Mouse (Mus musculus) layer of hippocampus, postnatal 14 days (tissue): ENCODE measurements at regions not wholly inside any gene's neighbourhood (a gene's known extent, or its start where the extent isn't known, plus 50 kb on each side); places are given as distances from the start of the nearest gene placed in this dataset.

Experiments used
- DNase-seq, 2 experiments: peaks; one replicate each; pipeline ENCODE4 v3.0.0; 2021 to 2022; ENCODE audit warnings: low spot score in 2 of 2, mixed read lengths in 1 of 2

DNA sequence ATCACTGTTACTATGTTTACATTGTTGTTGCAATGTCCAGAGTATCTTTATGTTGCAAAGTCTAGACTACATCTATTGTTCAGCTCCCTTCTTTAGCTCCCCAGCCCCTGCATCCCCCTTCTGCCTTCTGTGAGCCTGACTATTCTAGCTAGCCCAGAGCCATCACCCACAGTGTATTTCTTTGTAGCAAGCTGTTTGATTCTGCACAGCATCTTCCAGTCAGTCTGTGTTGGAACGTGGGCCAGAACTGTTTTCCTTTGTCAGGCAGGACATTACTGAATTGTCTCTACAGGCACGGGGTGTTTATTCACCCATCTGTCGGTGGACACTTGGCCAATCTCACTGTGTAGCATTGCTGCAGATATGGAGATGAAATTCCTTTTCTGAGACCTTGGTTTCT lies 295.4 kb upstream of the Trpc7 start:
- peak; percentile 16 to 37 for DNase-seq

- no peak for DNase-seq
Observed at GRCm38 (mm10) chr13:57189246-57189645, 293.5 kb upstream of the Trpc7 start.

- DNase-seq = no peak
Observed at GRCm38 (mm10) chr13:57186168-57186567, 290.4 kb upstream of the Trpc7 start.

- no peak for DNase-seq
Observed at GRCm38 (mm10) chr13:57170180-57170579, 274.4 kb upstream of the Trpc7 start.

DNA sequence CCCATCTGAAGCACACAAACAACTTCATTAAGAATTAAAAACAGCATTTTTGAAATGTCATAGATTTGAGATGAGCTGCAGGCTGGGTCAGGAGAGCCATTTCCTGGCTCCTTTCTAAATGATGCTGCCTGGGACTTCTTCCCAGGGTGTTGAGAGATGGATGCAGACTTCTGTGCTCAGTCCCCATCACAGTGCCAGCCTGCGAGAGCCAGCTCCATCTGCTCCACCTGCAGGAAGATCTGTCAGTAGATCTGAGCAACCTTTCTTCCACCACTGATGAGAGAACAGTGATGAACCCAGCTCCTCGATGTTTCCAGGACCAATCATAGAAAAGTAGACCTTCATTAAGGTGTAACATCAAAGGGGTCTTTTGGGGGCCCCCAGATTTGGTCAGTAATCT lies 273.8 kb upstream of the Trpc7 start:
- no peak for DNase-seq

DNA sequence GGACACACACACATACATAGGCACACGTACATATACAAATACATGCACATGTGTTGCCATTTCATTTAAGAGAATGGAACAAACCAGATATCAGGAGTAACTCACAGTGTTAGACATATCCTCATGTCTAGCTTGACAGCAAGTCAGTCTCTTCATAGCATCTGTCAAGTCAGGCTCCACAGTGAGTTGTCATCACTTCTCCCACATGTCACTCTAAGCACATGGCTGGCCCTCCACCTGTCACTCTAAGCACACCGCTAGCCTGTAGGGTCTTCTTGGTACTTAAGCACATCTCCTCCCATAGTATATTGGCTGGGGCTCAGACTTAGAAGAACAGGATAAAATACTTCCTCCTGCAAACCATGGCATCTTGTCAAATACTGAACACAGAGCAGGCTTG lies 269.6 kb upstream of the Trpc7 start:
- no peak for DNase-seq

DNA sequence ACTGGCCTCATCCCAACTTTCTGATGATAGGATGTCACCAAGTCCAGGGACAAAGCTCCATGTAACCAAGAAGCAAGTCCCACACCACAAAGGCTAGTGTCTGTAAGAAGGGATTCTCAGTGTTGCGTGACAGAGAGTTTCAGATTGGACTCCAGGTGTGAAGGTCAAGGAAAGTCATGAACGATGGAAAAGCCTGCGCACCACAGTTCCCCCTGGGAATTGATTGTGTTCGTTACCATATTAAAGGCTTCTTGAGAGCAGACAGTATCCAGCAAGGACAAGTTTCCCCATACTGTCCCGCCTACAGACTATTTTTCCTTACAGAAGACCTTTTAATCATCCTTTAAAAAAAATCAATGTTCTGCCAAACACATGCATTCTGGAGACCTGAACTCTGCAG lies 257.0 kb upstream of the Trpc7 start:
- DNase-seq = no peak

DNA sequence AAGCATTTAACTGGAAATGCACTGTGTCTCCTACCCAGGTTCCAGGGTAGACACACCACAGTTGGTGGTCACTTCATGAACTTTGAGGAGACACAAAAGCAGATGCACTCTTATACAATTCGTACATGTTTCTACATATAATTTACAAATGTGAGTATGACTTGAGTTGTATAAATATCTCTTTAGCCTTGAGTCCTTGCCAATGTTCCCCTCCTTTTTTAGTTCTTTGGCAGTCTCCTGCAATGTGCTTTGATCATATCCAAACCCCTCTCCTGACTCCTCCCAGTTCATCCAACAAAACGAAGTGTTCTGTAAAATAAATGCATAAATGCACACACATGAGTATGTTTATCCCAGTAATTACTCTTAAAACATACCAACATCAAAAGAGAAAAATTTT lies 251.8 kb upstream of the Trpc7 start:
- no peak for DNase-seq

DNA sequence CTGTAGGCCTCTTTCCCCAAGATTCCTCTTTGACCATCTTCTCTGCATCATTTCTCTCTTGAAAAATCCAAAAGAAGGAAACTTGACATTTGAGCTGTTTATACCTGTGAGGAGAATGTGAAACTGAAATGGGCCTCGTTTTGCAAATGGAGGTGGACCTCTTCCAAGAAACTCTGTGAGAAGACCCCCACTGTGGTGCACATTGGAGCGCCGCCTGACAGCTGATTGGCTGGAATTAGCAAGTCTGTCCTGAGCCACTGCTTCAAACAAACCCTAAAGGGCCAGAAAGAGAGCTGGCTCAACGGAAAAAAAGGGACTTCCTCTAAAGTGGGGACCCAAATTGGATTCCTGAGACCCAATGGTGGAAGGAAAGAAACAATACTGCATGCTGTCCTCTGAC lies 250.9 kb upstream of the Trpc7 start:
- DNase-seq = no peak

DNA sequence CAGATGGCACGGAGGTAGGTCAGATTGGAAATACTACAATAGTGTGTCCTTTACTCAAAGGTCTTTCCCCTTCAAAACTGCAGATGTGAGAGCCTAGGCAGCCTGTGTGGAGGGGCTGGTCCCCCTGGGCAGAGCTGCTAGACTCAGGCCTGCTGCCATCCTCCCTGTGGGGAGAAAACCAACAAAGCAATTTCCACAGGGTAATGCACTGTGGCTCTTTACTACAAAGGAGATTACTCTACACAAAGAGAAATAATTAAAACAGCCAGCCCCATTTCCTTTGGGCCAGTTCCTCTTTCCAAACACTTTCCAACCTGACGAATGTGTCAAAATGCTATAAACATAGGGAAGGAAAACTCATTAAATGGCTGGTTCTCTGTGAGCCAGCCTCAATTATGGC lies 250.0 kb upstream of the Trpc7 start:
- no peak for DNase-seq

GRCm38 (mm10) chr13:57142851-57143250 lies 247.1 kb upstream of the Trpc7 start:
- DNase-seq = no peak

DNA sequence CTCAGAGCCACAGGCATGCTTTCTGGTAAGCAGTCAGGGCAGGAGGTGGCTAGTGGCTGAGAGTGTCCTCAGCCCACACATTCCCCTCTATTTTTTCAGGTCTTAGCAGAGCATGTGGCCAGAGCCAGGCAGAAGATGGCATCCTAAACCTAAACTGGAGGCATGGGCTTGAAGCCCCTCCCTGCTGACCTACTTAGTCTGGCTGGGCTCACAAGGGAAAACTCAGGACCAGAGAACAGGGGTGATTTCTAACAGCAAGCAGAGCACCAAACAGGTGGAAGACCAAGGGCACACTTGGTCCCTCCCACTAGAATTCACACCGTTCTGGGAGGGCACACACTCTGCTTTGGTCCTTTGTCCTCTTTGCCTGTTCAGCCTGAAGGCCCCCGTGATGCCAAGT lies 246.6 kb upstream of the Trpc7 start:
- DNase-seq = no peak

DNA sequence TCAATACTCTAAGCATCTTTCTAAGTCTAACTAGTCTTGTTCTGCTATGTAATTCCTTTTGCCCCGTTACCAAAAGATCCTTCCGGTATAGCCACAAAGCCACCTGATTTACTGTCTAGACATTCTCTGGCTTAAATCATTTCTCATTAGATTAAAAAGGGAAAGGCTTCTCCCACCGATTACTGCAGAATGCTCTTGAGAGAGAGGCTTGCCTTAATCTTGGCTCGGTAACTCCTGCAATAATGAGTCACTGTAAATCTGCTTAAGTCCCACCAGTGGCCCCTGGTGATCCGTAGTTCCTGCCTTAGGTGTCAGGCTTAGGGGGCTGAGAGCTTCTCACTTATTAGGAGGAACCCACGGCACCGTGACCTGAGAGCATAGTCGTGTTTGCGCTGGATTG lies 220.1 kb upstream of the Trpc7 start:
- no peak for DNase-seq

DNA sequence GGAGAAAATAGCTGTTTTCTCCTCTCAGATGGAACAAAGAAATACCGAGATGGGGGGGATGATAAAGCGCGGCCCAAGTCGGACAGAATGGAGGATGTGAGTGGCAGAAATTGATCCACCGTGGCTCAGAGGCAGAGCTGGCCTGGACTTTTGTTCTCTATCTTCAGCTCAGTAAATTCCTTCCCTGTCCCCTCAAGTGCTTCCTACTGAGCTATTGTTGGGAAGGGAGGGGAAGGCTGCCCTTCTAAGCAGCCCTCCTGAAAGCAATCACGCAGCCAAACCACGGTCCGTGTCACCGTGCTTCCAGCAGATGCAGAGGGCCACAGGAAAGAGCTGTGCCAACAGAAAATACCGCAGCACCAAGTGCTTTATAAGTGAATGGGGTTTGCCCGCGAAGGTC lies 212.2 kb upstream of the Trpc7 start:
- no peak for DNase-seq

GRCm38 (mm10) chr13:57099601-57100000 lies 203.8 kb upstream of the Trpc7 start:
- no peak for DNase-seq

GRCm38 (mm10) chr13:57091886-57092285 lies 196.1 kb upstream of the Trpc7 start:
- no peak for DNase-seq

GRCm38 (mm10) chr13:57089381-57090075 lies 193.7 kb upstream of the Trpc7 start:
- no peak for DNase-seq

- DNase-seq = no peak
Observed at GRCm38 (mm10) chr13:57087966-57088365, 192.2 kb upstream of the Trpc7 start.

GRCm38 (mm10) chr13:57087398-57087797 lies 191.6 kb upstream of the Trpc7 start:
- DNase-seq = peak in 1 of 2 experiments; percentile 41

GRCm38 (mm10) chr13:57083751-57084150 lies 188.0 kb upstream of the Trpc7 start:
- DNase-seq = no peak

GRCm38 (mm10) chr13:57070479-57070878 lies 174.7 kb upstream of the Trpc7 start:
- DNase-seq = no peak

DNA sequence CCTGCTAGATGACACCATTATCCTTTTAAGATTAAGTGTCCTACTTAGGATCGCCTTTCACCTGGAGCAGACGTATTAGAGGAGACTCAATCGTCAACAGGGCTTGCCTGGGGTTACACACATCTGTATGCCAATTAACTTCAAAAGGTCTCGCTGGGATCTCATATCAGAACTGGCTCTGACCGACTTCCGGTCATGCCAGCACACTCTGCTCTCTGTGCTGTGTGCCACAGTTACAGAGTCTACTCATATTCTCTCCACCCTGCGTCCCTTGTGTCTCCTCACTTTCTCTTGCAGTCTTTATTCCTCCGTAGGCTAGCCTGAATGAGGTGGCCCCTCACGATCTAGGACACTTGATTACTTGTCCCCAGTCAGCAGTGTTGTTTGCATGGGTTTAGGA lies 165.9 kb upstream of the Trpc7 start:
- no peak for DNase-seq

DNA sequence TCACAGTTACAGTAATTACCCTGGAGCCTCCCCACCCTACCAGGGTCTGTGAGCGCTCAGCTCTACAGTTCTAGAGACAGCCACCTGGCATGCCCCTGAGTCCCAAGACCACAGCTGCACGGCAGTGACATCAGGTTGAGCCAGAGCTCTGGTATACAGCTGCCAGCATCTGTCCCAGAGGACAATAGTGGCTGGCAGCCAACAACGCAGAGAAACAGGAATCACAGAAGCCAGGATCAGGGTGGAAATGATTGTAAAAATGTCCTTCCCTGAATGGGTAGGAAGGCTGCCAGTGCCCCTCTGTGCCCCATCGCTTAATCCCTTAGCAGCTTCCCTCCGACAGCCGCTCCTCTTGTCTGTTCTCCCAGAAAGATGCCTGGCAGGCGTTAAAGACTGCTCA lies 165.3 kb upstream of the Trpc7 start:
- no peak for DNase-seq

GRCm38 (mm10) chr13:57056786-57057185 lies 161.0 kb upstream of the Trpc7 start:
- peak in 1 of 2 experiments; percentile 18 for DNase-seq
